Mouse (Mus musculus) central nervous system, embryonic 14 days (tissue): ENCODE measurements around the gene Exosc1. TPM values are rescaled to one million over a fixed set of nuclear protein-coding genes. Genes with fewer than 3 reads are reported as not detected.

ENCODE experiments used
- polyA plus RNA-seq: library from polyadenylated mRNA; depleted of rRNA; stranded (reverse); fragments of >200 nt; gene quantifications from 2 replicates; pipeline ENCODE4 v1.2.3, GENCODE M21; 2012; rRNA removed

The Exosc1 gene
- 36.0 and 38.2 TPM in 2 replicates for polyA plus RNA-seq

DNA sequence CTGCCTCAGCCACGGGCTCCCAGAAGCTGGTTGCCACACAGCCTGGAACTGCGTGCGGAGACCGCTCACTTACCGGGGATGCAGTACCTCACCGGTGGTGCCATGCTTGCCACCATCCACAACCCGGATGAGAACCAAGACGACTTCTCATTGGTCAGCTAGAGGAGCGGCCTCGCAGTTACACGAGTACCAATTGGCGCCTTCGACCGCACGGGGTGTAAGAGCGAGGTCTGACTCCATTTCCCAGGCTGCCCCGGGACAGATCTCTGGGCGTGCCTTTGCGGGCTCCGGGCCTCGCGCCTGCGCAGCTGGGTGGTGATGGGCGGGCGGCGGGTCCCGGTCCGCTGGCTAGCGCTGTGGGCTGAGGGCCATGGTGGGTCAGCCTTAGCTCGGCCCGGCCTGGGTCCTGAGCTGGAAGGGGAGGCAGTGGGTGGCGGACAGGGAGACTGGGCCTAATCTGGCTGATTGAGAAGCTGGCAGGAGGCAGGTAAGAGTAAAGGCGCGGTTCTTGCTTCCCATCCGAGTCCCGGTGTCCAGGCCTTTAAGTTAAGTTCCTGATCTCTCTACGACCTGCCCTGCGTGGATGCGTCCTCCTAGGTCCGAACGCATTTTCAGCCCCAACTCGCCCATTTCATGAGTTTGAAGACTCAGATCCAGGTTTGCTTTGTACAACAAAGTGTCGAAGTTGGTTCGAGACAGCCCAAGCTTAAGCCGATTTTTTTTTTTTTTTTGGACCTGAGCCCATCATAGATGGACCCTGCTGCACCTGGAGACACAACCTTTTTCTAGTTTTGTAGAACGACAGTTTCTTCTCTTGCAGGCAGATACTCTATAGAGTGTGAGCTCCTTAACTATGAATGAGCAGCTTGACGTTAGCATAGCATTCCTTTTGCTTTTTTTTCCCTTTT is at the start of gene Exosc1, which contains the start of gene Zdhhc16:
Gene Exosc1, minus strand, starts transcription at position 245 of the 908 bp plus-strand sequence.
Gene Zdhhc16, plus strand, starts transcription at position 302 of the 908 bp plus-strand sequence.

DNA sequence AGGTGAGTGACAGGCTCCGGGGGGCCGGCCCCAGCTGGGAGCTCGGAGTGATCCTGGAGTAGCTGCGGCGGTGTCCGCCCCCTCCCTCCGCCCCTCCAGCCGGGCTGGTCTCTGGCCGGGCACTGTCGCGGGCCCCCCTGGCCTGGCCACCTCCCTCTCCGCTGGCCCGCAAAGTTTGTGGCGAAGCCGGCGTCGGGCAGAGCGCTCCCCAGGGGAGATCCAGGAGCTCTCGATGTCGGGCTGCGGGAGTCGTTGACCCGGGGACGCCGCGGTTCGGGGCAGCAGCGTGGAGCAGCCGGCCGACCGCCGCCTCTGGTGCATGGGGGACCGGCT is 48.3 kb upstream of the Exosc1 start, which contains the start of gene Ubtd1:
Gene Ubtd1, plus strand, starts transcription at position 169 of the 333 bp plus-strand sequence.

GRCm38 (mm10) chr19:41980819-41981594 is 47.8 kb upstream of the Exosc1 start, which contains the start of gene Mms19:
Gene Mms19 (minus strand): TSS chr19:41981157.

GRCm38 (mm10) chr19:41911178-41912073 is 21.8 kb downstream of the Exosc1 start, which contains the start of gene Pgam1:
Gene Pgam1 (plus strand): TSS chr19:41911923.

GRCm38 (mm10) chr19:41895460-41896318 is 37.5 kb downstream of the Exosc1 start, which contains the start of gene Rrp12:
Gene Rrp12 (minus strand): TSS chr19:41896173.

Other genes starting within 250 kb of the Exosc1 start
- 29.0 and 30.5 TPM in 2 replicates for gene Slit1, start 189.8 kb downstream of the Exosc1 start, polyA plus RNA-seq
- 12.2 and 14.2 TPM in 2 replicates for gene Arhgap19, start 131.4 kb downstream of the Exosc1 start, polyA plus RNA-seq
- gene Frat1, start 103.5 kb downstream of the Exosc1 start, polyA plus RNA-seq = 7.8 and 10.0 TPM in 2 replicates
- 13.6 and 16.4 TPM in 2 replicates for gene Frat2, start 85.3 kb downstream of the Exosc1 start, polyA plus RNA-seq
- 15.3 and 16.0 TPM in 2 replicates for gene Rrp12, start 37.2 kb downstream of the Exosc1 start, polyA plus RNA-seq
- 414 and 458 TPM in 2 replicates for gene Pgam1, start 21.5 kb downstream of the Exosc1 start, polyA plus RNA-seq
- gene Zdhhc16, start 57 bp upstream of the Exosc1 start, polyA plus RNA-seq = 94.0 and 94.3 TPM in 2 replicates
- gene Mms19, start 47.7 kb upstream of the Exosc1 start, polyA plus RNA-seq = 71.0 and 74.5 TPM in 2 replicates
- gene Ubtd1, start 48.3 kb upstream of the Exosc1 start, polyA plus RNA-seq = 16.1 and 21.5 TPM in 2 replicates
- gene Ankrd2, start 102.6 kb upstream of the Exosc1 start, polyA plus RNA-seq = 0.23 and 0.68 TPM in 2 replicates
- 1.4 and 2.1 TPM in 2 replicates for gene Hoga1, start 112.2 kb upstream of the Exosc1 start, polyA plus RNA-seq
- 0.20 and 0.33 TPM in 2 replicates for gene 4933411K16Rik, start 118.8 kb upstream of the Exosc1 start, polyA plus RNA-seq
- 108 and 124 TPM in 2 replicates for gene Morn4, start 152.9 kb upstream of the Exosc1 start, polyA plus RNA-seq
- gene Pi4k2a, start 157.0 kb upstream of the Exosc1 start, polyA plus RNA-seq = 42.0 and 42.3 TPM in 2 replicates
- gene Avpi1, start 195.6 kb upstream of the Exosc1 start, polyA plus RNA-seq = 6.5 and 7.9 TPM in 2 replicates
- 16.8 and 34.0 TPM in 2 replicates for gene Marveld1, start 214.0 kb upstream of the Exosc1 start, polyA plus RNA-seq
- 117 and 121 TPM in 2 replicates for gene Zfyve27, start 230.5 kb upstream of the Exosc1 start, polyA plus RNA-seq